Mouse (Mus musculus) thymus, postnatal 10 days (tissue): Measurements from ENCODE around the gene Ccdc89.

Experiments used
- DNase-seq, 2 experiments: peaks; one replicate each; pipeline ENCODE4 v3.0.0; 2021; ENCODE audit warnings: low spot score in 2 of 2

Gene Ccdc89

DNA sequence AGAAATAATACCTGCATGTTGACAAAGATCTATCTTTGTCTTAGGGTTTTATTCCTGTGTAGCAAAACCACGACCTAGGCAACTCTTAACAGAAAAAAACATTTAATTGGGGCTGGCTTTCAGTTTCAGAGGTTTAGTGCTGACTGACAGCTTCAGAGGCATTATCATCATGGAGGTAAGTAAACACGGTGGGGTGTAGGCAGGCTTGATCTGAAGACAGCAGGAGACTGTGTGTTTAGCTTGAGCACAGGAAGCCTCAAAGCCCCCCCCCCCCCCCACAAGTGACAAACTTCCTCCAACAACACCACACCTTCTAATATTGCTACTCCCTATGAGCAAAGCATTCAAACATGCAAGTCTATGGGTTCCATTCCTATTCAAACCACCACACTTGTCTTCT lies 47.1 kb downstream of the Ccdc89 start:
- no peak for DNase-seq

DNA sequence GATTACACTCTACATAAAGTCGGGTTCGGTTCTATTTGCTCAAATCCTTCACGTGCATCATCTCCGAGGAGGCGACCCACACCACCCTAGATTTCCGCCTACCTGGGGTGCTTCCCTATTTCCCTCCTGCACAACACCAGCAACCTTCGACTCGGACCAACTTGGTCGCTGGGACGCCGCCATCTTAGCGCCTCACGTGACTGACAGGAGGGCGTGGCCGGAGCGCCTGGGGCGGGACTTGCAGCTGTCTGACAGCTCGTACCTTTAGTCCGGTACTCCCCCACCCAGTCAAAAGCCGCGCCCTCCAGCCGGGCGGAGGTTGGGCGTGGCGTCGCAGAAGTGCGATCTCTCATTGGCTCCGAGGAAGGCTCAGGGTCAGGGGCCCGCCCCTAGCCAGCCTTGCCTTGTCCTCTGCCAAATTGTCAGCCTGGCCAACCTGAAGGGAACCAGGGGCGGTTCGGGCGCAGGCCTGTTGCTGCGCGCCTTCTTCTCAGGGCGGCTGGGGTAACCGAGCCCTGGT lies 49.5 kb downstream of the Ccdc89 start, which contains the start of gene Tmem126b:
Gene Tmem126b, minus strand, starts transcription at position 209 of the 520 bp plus-strand sequence.
- DNase-seq, result peak; percentile 98

DNA sequence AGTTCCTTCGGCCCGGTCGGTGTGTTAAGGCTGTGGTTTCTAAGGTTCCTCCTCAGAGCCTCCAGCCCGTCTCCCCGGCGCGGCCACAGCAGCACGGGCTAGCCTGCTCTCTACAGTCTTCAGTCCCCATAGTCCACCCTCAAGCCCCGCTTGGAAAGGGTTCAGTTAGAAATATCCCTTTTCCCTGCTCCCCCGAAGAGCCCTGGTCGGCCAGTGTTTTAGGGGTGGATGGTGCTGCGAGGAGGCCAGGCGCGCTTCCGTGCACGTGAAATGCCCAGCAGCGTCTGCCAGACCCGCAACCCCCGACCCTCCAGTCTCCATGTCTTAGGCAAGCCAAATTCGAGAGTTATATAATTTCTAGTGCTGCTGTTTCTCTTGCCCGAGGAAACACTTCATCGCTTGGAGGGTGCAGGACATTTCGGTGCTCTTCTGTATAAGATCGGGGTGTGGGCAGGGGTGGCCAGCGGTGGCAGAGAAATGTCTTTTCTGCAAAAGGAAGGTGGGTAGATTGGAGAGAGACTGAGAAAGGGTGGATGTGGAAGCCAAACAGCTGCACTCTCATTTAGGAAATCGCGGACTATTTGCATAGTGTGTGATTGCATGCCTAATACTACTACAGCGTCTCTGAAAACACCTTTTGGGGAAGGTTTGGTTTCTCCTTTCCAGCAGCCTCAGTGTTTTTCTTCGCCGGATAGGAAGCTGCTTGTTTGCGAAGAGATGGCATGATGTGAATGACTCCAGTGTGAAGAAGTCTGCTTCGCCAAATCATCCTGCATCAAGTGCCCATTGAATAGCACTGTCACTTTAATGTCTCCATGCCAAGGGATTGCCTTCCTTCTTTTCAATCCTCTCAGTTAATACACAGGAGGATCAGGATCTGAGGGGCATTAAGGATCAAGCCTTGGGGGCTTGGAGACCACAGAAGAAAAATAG lies 50.2 kb downstream of the Ccdc89 start, which contains the start of gene Dlg2:
Gene Dlg2, plus strand, starts transcription at position 360 of the 933 bp plus-strand sequence.
- DNase-seq, result no peak
